Mouse (Mus musculus): ENCODE measurements around the gene Erich6. TPM values are rescaled to one million over a fixed set of nuclear protein-coding genes. Genes with fewer than 3 reads are reported as not detected.
A peak's percentile ranks its signal among the peaks of the same experiment; 100 is the strongest.

Gene Erich6
- polyA plus RNA-seq, 1 experiment from 2014 or later: not detected

- 59% methylated on average over 4 of the region's 4 CpGs for WGBS
- DNase-seq (ENCODE audit: low spot score): no peak
- ATAC-seq: no peak
These were observed 35.6 kb upstream of the Erich6 start for GRCm38 (mm10) chr3:58672481-58673183.

GRCm38 (mm10) chr3:58671616-58672250 lies 34.7 kb upstream of the Erich6 start:
- no peak overlapping the region for H3K27ac ChIP-seq (ENCODE audit: low read length)
- peaks cover 7% of the 10 kb centered on the region; the same call in 1 of the 2 replicates for H3K36me3 ChIP-seq (ENCODE audit: insufficient read depth, low read length)
- no peak for ATAC-seq
- H3K4me3 ChIP-seq (ENCODE audit: low read depth, low read length): no peak overlapping the region
- WGBS: 26% methylated on average over 6 of the region's 6 CpGs
- no peak overlapping the region for H3K9ac ChIP-seq (replicated peaks; ENCODE audit: low read depth)
- no peaks in the 10 kb centered on the region for H3K9me3 ChIP-seq (ENCODE audit: low read length)
- no peak overlapping the region for H3K4me2 ChIP-seq (replicated peaks; ENCODE audit: low read depth, low read length)
- no peaks in the 10 kb centered on the region for H3K4me1 ChIP-seq (ENCODE audit: insufficient read depth, low read depth, low read length)
- H3K27me3 ChIP-seq (replicated peaks; ENCODE audit: insufficient read depth, low read length): no peaks in the 10 kb centered on the region
- TF ChIP-seq EP300 (IDR thresholded peaks at IDR 0.05): no peak
- TF ChIP-seq CTCF (IDR thresholded peaks at IDR 0.05): no peak
- DNase-seq (ENCODE audit: low spot score): no peak

More at GRCm38 (mm10) chr3:58672481-58673183, 35.6 kb upstream of the Erich6 start:
- Histone ChIP-seq H3K9me3 (ENCODE audit: low read length) (no peaks in the 10 kb centered on the region), H3K9ac (replicated peaks; ENCODE audit: low read depth) (no peak overlapping the region), H3K4me3 (ENCODE audit: low read depth, low read length) (no peak overlapping the region), H3K4me2 (replicated peaks; ENCODE audit: low read depth, low read length) (no peak overlapping the region), H3K4me1 (ENCODE audit: insufficient read depth, low read depth, low read length) (no peaks in the 10 kb centered on the region), H3K27me3 (replicated peaks; ENCODE audit: insufficient read depth, low read length) (no peaks in the 10 kb centered on the region), H3K36me3 (ENCODE audit: insufficient read depth, low read length) (peaks cover 7% of the 10 kb centered on the region; the same call in 1 of the 2 replicates), H3K27ac (ENCODE audit: low read length) (no peak overlapping the region)
- TF ChIP-seq EP300 (IDR thresholded peaks at IDR 0.05) (no peak), CTCF (IDR thresholded peaks at IDR 0.05) (no peak)

- H3K9ac ChIP-seq (replicated peaks; ENCODE audit: low read depth): no peak overlapping the region
- TF ChIP-seq CTCF (IDR thresholded peaks at IDR 0.05) (no peak), EP300 (IDR thresholded peaks at IDR 0.05) (no peak)
- H3K9me3 ChIP-seq (ENCODE audit: low read length): no peaks in the 10 kb centered on the region
- H3K4me3 ChIP-seq (ENCODE audit: low read depth, low read length): no peak overlapping the region
- H3K27ac ChIP-seq (ENCODE audit: low read length): no peak overlapping the region
- DNase-seq (ENCODE audit: low spot score): no peak
- no peak overlapping the region for H3K4me2 ChIP-seq (replicated peaks; ENCODE audit: low read depth, low read length)
- H3K4me1 ChIP-seq (ENCODE audit: insufficient read depth, low read depth, low read length): no peaks in the 10 kb centered on the region
- 88% methylated on average over 7 of the region's 7 CpGs for WGBS
- ATAC-seq: no peak
- no peaks in the 10 kb centered on the region for H3K36me3 ChIP-seq (ENCODE audit: insufficient read depth, low read length)
- no peaks in the 10 kb centered on the region for H3K27me3 ChIP-seq (replicated peaks; ENCODE audit: insufficient read depth, low read length)
These were observed 27.0 kb upstream of the Erich6 start for GRCm38 (mm10) chr3:58663970-58664369.

- H3K9ac ChIP-seq (replicated peaks; ENCODE audit: low read depth): no peak overlapping the region
- no peaks in the 10 kb centered on the region for H3K27me3 ChIP-seq (replicated peaks; ENCODE audit: insufficient read depth, low read length)
- TF ChIP-seq EP300 (IDR thresholded peaks at IDR 0.05) (no peak), CTCF (IDR thresholded peaks at IDR 0.05) (no peak)
- no peaks in the 10 kb centered on the region for H3K36me3 ChIP-seq (ENCODE audit: insufficient read depth, low read length)
- no peaks in the 10 kb centered on the region for H3K4me1 ChIP-seq (ENCODE audit: insufficient read depth, low read depth, low read length)
- DNase-seq (ENCODE audit: low spot score): no peak
- 87% methylated on average over 4 of the region's 4 CpGs for WGBS
- H3K27ac ChIP-seq (ENCODE audit: low read length): no peak overlapping the region
- no peak overlapping the region for H3K4me2 ChIP-seq (replicated peaks; ENCODE audit: low read depth, low read length)
- no peak overlapping the region for H3K4me3 ChIP-seq (ENCODE audit: low read depth, low read length)
- ATAC-seq: no peak
- no peaks in the 10 kb centered on the region for H3K9me3 ChIP-seq (ENCODE audit: low read length)
These were observed 23.6 kb upstream of the Erich6 start for GRCm38 (mm10) chr3:58660636-58661035.

GRCm38 (mm10) chr3:58657356-58657755 lies 20.3 kb upstream of the Erich6 start:
- H3K4me1 ChIP-seq (ENCODE audit: insufficient read depth, low read depth, low read length): no peaks in the 10 kb centered on the region
- 23% methylated on average over 2 of the region's 2 CpGs for WGBS
- ATAC-seq (no peak), DNase-seq (ENCODE audit: low spot score) (peak; percentile 59)
- H3K27me3 ChIP-seq (replicated peaks; ENCODE audit: insufficient read depth, low read length): no peaks in the 10 kb centered on the region
- no peak overlapping the region for H3K4me3 ChIP-seq (ENCODE audit: low read depth, low read length)
- H3K4me2 ChIP-seq (replicated peaks; ENCODE audit: low read depth, low read length): no peak overlapping the region
- no peak overlapping the region for H3K27ac ChIP-seq (ENCODE audit: low read length)
- H3K9ac ChIP-seq (replicated peaks; ENCODE audit: low read depth): no peak overlapping the region
- TF ChIP-seq CTCF (IDR thresholded peaks at IDR 0.05): peak; percentile 64
- TF ChIP-seq EP300 (IDR thresholded peaks at IDR 0.05): no peak
- H3K9me3 ChIP-seq (ENCODE audit: low read length): no peaks in the 10 kb centered on the region
- H3K36me3 ChIP-seq (ENCODE audit: insufficient read depth, low read length): no peaks in the 10 kb centered on the region

GRCm38 (mm10) chr3:58655362-58656130 lies 18.5 kb upstream of the Erich6 start:
- no peaks in the 10 kb centered on the region for H3K36me3 ChIP-seq (ENCODE audit: insufficient read depth, low read length)
- ATAC-seq (peak; percentile 55), DNase-seq (ENCODE audit: low spot score) (peak; percentile 59)
- TF ChIP-seq CTCF (IDR thresholded peaks at IDR 0.05) (peak; percentile 90), EP300 (IDR thresholded peaks at IDR 0.05) (no peak)
- no peaks in the 10 kb centered on the region for H3K27me3 ChIP-seq (replicated peaks; ENCODE audit: insufficient read depth, low read length)
- no peak overlapping the region for H3K9ac ChIP-seq (replicated peaks; ENCODE audit: low read depth)
- H3K9me3 ChIP-seq (ENCODE audit: low read length): no peaks in the 10 kb centered on the region
- 53% methylated on average over 17 of the region's 17 CpGs for WGBS
- no peak overlapping the region for H3K4me3 ChIP-seq (ENCODE audit: low read depth, low read length)
- no peak overlapping the region for H3K27ac ChIP-seq (ENCODE audit: low read length)
- no peak overlapping the region for H3K4me2 ChIP-seq (replicated peaks; ENCODE audit: low read depth, low read length)
- H3K4me1 ChIP-seq (ENCODE audit: insufficient read depth, low read depth, low read length): no peaks in the 10 kb centered on the region

All from lung, postnatal 0 days (tissue).